Mouse (Mus musculus): ENCODE data around the gene Kcnb1.

DNA sequence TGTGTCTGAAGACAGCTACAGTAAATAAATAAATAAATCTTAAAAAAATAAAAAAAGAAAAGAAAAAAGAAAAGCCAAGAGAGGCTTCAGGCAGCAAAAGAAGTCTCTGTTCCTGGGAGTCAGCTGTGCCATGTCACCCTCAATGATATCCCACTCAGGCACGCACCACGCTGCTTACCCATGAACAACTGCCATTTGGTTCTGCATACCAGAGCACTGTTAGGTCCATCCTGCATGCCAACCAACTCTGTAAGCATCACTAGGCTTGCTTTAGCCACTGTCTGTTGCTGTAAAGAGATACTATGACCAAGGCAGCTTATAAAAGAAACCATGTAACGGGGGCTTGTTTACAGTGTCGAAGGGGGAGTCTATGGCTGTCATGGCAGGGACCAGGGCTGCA, 113.6 kb downstream of the Kcnb1 start:
- TF ChIP-seq EP300 (IDR thresholded peaks at IDR 0.05; ENCODE audit: low read depth): no peak
- no peak for TF ChIP-seq CTCF (IDR thresholded peaks at IDR 0.05; ENCODE audit: low read depth)
